Mouse (Mus musculus) liver, adult 10 weeks (tissue): ENCODE measurements around the gene Fbxw22. TPM values are rescaled to one million over a fixed set of nuclear protein-coding genes. Genes with fewer than 3 reads are reported as not detected.

Source experiments
- polyA plus RNA-seq: library from polyadenylated mRNA; stranded (reverse); fragments of 350-450 nt; fragmentation: Illumina TruSeq; extraction: RNeasy Lipid Tissue Mini Kit (QIAGEN cat#74804); gene quantifications from one replicate; pipeline ENCODE4 v1.2.3, GENCODE M21; 2014; ENCODE audit warnings: low read depth, low replicate concordance

The Fbxw22 gene
- polyA plus RNA-seq = not detected

GRCm38 (mm10) chr9:109404196-109404595 is at the start of gene Fbxw22:
Fbxw22 (minus strand) TSS chr9:109404296.

GRCm38 (mm10) chr9:109449040-109449439 is 44.9 kb upstream of the Fbxw22 start, which contains the start of gene Fbxw16:
Fbxw16 (minus strand) TSS chr9:109449140.

GRCm38 (mm10) chr9:109339559-109339958 is 64.5 kb downstream of the Fbxw22 start, which contains the start of gene Fbxw28:
Fbxw28 (minus strand) TSS chr9:109339659.

Other genes starting within 250 kb of the Fbxw22 start
- gene Fbxw21, start 242.3 kb downstream of the Fbxw22 start, polyA plus RNA-seq = not detected
- gene Fbxw13, start 208.3 kb downstream of the Fbxw22 start, polyA plus RNA-seq = not detected
- gene Fbxw20, start 169.5 kb downstream of the Fbxw22 start, polyA plus RNA-seq = not detected
- not detected for gene Fbxw14, start 116.6 kb downstream of the Fbxw22 start, polyA plus RNA-seq
- not detected for gene Fbxw28, start 64.6 kb downstream of the Fbxw22 start, polyA plus RNA-seq
- gene Fbxw16, start 44.8 kb upstream of the Fbxw22 start, polyA plus RNA-seq = not detected
- gene Fbxw19, start 91.6 kb upstream of the Fbxw22 start, polyA plus RNA-seq = not detected
- not detected for gene Fbxw15, start 164.0 kb upstream of the Fbxw22 start, polyA plus RNA-seq
- gene Fbxw24, start 221.8 kb upstream of the Fbxw22 start, polyA plus RNA-seq = not detected